Mouse (Mus musculus): ENCODE measurements around the gene Fthl17e.
"Not testable (repeated sequence)": the region's sequence is repeated elsewhere in the genome, so short reads cannot be mapped to it uniquely, and the experiment has no call there.

DNA sequence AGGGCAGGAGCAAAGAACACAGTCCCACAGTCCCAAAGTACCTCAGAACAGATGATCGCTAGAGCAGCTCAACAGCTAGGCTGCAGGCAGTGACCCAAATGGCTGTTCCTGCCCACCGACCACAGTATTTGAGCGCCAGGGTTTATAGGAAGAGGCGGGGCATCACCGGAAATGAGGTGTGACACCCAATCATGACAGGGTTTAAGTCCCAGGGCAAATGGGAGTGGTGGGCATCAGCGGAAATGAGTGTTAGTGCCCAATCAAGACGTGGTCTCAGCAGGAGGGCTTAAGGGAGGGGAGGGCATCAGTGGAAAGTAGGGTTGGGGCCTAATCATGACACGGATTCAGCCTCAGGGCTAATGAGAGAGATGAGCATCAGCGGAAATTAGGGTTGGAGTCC is 46.6 kb upstream of the Fthl17e start, which contains the start of gene Fthl17d:
- TF ChIP-seq CTCF (IDR thresholded peaks at IDR 0.05; ENCODE audit: borderline replicate concordance, control insufficient read depth, extremely low read depth, insufficient read depth, low read length, poor library complexity); POLR2A (IDR thresholded peaks at IDR 0.05; ENCODE audit: control insufficient read depth, extremely low read depth, insufficient read depth, low read length, poor library complexity): not testable (repeated sequence)
